Mouse (Mus musculus) kidney, postnatal 0 days (tissue): ENCODE data around the gene Lnpep. TPM values are rescaled to one million over a fixed set of nuclear protein-coding genes. Genes with fewer than 3 reads are reported as not detected.

Experiments used
- ATAC-seq: fragments of 200-750 bp; cut with Nextera tagmentation; replicated peaks from 2 replicates; pipeline ENCODE4 v1.8.0; 2017; ENCODE audit warnings: low read depth, moderate number of reproducible peaks, moderate TSS enrichment, moderate library complexity; ENCODE audit not compliant: low FRiP score
- DNase-seq: peaks from one replicate; pipeline ENCODE4 v3.0.0-alpha.2; 2016; ENCODE audit warnings: low spot score
- H3K27ac ChIP-seq: fragments of 300-500 bp; sonication (generic); 2 replicates; pipeline ENCODE4 v1.5.1; 2014; ENCODE audit warnings: mild to moderate bottlenecking
- H3K27me3 ChIP-seq: fragments of 300-500 bp; sonication (generic); 2 replicates; pipeline ENCODE4 v1.6.1; 2014; ENCODE audit warnings: low read length, mixed read lengths; ENCODE audit not compliant: insufficient read depth
- H3K36me3 ChIP-seq: fragments of 300-500 bp; sonication (generic); 2 replicates; pipeline ENCODE4 v1.6.1; 2014; ENCODE audit warnings: low read length, mixed read lengths; ENCODE audit not compliant: insufficient read depth
- H3K4me1 ChIP-seq: fragments of 300-500 bp; sonication (generic); replicated peaks from 2 replicates; pipeline ENCODE4 v1.6.1; 2014; ENCODE audit warnings: antibody characterized with exemption, low read length, mixed read lengths; ENCODE audit not compliant: insufficient read depth
- H3K4me2 ChIP-seq: fragments of 300-500 bp; sonication (generic); 2 replicates; pipeline ENCODE4 v1.6.1; 2014; ENCODE audit warnings: mild to moderate bottlenecking, low read length, moderate library complexity, mixed read lengths
- H3K4me3 ChIP-seq: fragments of 300-500 bp; sonication (generic); replicated peaks from 2 replicates; pipeline ENCODE4 v1.5.1; 2014; ENCODE audit warnings: low read depth, low read length
- H3K9ac ChIP-seq: fragments of 300-500 bp; sonication (generic); 2 replicates; pipeline ENCODE4 v1.6.1; 2014; ENCODE audit warnings: low read depth, low read length
- H3K9me3 ChIP-seq: fragments of 300-500 bp; sonication (generic); replicated peaks from 2 replicates; pipeline ENCODE4 v1.6.1; 2016; ENCODE audit warnings: low read length, inconsistent platforms, mixed read lengths
- CTCF ChIP-seq: IDR thresholded peaks from 2 replicates; pipeline ENCODE4 v1.5.1; 2016; ENCODE audit warnings: antibody characterized with exemption, low read depth, mild to moderate bottlenecking, moderate library complexity
- WGBS: fragments of 180-500 bp; shearing (Covaris S2); extraction: QIAGEN DNeasy Blood & Tissue Kit; methylation state at CpG from one replicate; pipeline ENCODE4 v1.1.7; 2014; 5-methylcytosine and 5-hydroxymethylcytosine counted together
- polyA plus RNA-seq: library from polyadenylated mRNA; unstranded; fragments of >200 nt; fragmentation: Nextera tagmentation; extraction: Ambion mirVana; gene quantifications from 2 replicates; pipeline ENCODE4 v1.2.1, GENCODE M21; 2015

Gene Lnpep
- polyA plus RNA-seq, 1 experiment from 2014 or later = 6.3 TPM

DNA sequence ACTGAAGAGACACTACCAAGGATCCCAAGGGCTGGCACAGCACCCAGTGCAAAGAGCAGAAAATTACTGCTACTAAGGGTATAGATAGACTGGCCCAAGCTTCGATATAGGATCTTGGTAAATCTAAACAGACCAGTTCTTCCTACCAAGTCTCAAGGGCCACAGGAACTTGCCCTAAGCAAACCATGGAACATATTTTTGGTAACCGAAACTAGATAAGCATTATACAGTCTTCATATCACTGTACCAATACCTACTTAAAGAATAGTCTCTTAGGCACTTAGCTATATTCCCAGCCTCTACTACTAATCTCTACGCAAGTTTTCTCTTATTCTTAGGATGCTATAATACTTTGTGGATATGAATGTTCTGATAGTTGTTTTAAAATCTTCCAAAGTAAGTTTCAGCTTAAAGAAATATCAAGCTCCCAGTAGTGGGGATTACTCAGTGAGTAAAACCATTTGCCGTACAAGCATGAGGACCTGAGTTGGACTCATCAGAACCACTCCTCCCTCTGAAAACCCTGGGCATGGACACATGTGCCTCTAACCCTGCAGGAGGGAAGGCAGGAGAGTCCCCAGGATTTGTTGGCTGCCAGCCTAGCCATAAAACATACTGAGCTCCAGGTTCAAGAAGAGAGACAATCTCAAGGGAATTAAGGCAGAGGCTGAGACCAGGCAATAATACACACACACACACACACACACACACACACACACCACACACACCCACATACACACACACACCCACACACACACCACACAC lies 7.2 kb downstream of the Lnpep start:
- 86% methylated on average over 4 of the region's 4 CpGs for WGBS
- no peaks in the 10 kb centered on the region for H3K36me3 ChIP-seq
- H3K9me3 ChIP-seq = no peaks in the 10 kb centered on the region
- H3K4me1 ChIP-seq = 0 out of 2 replicates have a peak, but pooled peaks cover 3% of the 10 kb centered on the region
- H3K4me2 ChIP-seq = no peak overlapping the region
- DNase-seq (no peak), ATAC-seq (no peak)
- no peak overlapping the region for H3K9ac ChIP-seq
- H3K4me3 ChIP-seq = no peak overlapping the region
- no peaks in the 10 kb centered on the region for H3K27me3 ChIP-seq
- no peak overlapping the region for H3K27ac ChIP-seq
- TF ChIP-seq CTCF = no peak

DNA sequence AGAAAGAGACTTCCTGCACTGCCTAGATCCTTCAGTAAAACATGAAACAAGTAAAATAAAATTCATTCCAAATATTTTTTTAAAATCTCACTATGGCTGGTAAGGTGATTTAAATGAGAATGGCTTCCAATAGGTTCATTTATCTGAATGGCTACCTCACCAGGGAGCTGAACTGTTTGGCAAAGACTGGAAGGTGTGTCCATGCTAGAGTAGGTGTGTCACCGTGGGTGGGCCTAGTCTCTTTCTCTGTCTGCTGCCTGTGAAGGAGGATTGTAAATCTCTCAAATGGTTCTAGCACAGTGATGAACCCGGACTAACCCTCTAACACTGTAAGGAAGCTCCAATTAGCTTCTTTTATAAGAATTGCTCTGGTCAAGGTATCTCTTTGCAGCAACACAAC lies 12.5 kb downstream of the Lnpep start:
- Histone ChIP-seq H3K27ac (no peak overlapping the region), H3K4me3 (no peak overlapping the region), H3K36me3 (no peaks in the 10 kb centered on the region), H3K9ac (no peak overlapping the region), H3K4me1 (no peaks in the 10 kb centered on the region), H3K4me2 (no peak overlapping the region), H3K9me3 (no peaks in the 10 kb centered on the region), H3K27me3 (no peaks in the 10 kb centered on the region)
- DNase-seq (no peak), ATAC-seq (no peak)
- 64% methylated on average over 2 of the region's 2 CpGs for WGBS
- TF ChIP-seq CTCF = no peak

DNA sequence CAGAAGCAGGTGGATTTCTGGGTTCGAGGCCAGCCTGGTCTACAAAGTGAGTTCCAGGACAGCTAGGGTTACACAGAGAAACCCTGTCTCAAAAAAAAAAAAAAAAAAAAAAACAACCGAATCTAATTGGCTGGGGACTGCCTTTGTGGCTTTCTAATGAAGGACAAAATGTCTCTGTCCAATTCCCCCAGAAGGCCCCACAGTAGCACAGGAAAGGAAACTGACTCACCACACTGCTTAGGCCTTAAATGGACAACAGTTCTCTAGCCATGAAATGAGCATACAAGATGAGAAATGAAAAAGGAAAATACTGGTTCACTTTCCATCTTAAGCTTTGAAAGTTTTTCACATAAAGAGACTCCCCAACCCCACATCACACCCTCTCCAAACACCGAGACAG lies 15.3 kb downstream of the Lnpep start:
- DNase-seq (no peak), ATAC-seq (no peak)
- TF ChIP-seq CTCF = no peak
- H3K4me2 ChIP-seq = no peak overlapping the region
- H3K36me3 ChIP-seq = no peaks in the 10 kb centered on the region
- no peak overlapping the region for H3K4me3 ChIP-seq
- H3K9me3 ChIP-seq = no peaks in the 10 kb centered on the region
- no peaks in the 10 kb centered on the region for H3K27me3 ChIP-seq
- 53% methylated on average over 3 of the region's 3 CpGs for WGBS
- no peaks in the 10 kb centered on the region for H3K4me1 ChIP-seq
- H3K9ac ChIP-seq = no peak overlapping the region
- H3K27ac ChIP-seq = no peak overlapping the region

DNA sequence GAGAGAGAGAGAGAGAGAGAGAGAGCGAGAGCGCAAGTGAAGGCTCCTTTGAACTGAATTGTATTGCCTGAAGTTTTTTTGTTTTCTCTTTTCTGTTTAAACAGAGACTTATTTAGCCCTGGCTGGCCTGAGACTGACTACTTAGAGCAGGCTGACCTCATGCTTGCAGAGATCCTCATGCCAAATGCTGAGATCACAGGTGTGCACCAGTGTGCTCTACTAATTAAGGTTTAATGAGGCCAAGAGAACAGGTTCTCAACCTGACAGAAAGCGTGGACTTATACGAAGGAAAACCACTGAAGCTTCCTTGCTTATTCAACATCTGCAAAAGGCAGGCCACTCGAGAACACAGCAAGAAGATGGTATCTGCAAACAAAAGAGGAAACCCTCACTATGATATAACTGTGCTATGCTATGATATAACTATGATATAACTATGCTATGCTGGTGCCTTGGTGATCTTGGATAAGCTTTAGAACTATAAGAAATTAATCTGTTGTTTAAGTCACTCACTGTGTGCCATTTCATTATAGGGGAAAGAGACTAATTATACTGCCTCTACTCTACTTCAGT lies 16.3 kb downstream of the Lnpep start:
- DNase-seq (no peak), ATAC-seq (no peak)
- Histone ChIP-seq H3K9ac (no peak overlapping the region), H3K4me1 (no peaks in the 10 kb centered on the region), H3K4me2 (no peak overlapping the region), H3K9me3 (no peaks in the 10 kb centered on the region), H3K36me3 (no peaks in the 10 kb centered on the region), H3K27ac (no peak overlapping the region), H3K27me3 (no peaks in the 10 kb centered on the region), H3K4me3 (no peak overlapping the region)
- WGBS = 69% methylated on average over 5 of the region's 5 CpGs
- TF ChIP-seq CTCF = no peak

DNA sequence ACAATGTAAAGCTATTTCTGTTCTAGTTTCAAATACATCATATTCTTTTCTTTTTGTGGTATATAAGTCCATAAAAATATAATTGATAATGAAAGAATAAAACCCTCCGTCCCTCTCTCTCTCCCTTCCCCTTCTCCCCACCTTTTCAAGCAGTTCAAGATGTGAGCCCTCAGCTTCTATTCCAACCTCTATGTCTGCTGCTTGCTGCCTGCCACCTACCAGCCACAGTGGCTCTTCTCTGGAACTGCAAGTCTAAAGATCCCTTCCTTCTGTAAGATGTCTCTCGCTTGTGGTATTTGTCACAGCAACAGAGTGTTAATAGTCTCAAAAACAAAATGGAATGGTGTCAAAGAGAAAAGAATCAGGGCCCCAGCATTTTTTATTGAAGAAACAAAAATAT lies 20.3 kb downstream of the Lnpep start:
- TF ChIP-seq CTCF = no peak
- Histone ChIP-seq H3K4me3 (no peak overlapping the region), H3K4me1 (no peaks in the 10 kb centered on the region; the same call in 1 of the 2 replicates), H3K9me3 (no peaks in the 10 kb centered on the region), H3K9ac (no peak overlapping the region), H3K36me3 (no peaks in the 10 kb centered on the region), H3K27ac (no peak overlapping the region), H3K4me2 (no peak overlapping the region), H3K27me3 (no peaks in the 10 kb centered on the region)
- WGBS = 90% methylated on average over 2 of the region's 2 CpGs
- DNase-seq (no peak), ATAC-seq (no peak)

DNA sequence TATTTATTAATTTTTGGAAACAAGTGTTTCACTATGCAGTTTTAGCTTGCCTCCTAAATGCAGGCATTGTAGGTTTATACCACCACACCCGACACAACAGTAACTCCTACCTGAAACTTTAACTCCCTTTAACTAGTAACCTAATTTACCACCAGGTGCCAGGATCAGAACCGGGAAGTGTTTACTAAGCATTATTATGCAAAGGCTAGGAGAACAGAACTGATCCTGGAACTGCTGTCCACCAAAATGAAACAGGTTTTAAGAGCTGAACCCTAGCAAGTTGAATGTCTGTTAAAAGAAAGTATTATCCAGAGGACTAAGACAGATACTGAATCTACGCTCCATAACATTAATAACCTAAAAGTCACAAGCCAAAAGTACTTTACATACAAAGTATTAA lies 21.2 kb downstream of the Lnpep start:
- no peaks in the 10 kb centered on the region for H3K36me3 ChIP-seq
- no peaks in the 10 kb centered on the region for H3K9me3 ChIP-seq
- no peak overlapping the region for H3K9ac ChIP-seq
- 85% methylated on average over 3 of the region's 3 CpGs for WGBS
- DNase-seq = no peak
- no peaks in the 10 kb centered on the region; the same call in 1 of the 2 replicates for H3K4me1 ChIP-seq
- ATAC-seq = no peak
- no peaks in the 10 kb centered on the region for H3K27me3 ChIP-seq
- no peak overlapping the region for H3K4me2 ChIP-seq
- H3K4me3 ChIP-seq = no peak overlapping the region
- no peak for TF ChIP-seq CTCF
- no peak overlapping the region for H3K27ac ChIP-seq

DNA sequence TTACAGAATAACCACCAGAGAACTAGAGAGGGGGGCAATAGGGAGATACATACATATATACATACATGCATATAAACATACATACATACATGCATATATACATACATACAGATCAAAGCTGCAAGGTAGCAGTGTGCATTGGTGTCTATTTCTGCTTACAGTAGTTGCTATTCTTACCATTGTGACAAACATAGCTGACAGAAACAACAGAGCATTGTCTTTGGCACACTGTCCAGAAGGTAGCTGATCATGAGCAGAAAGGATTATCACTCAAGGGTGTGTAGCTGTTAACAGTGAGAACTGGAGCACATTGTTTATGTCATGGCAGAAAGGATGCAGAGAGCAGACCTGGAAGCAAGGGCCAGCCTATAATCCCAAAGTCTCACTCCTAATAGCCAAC lies 22.1 kb downstream of the Lnpep start:
- DNase-seq (no peak), ATAC-seq (no peak)
- no peaks in the 10 kb centered on the region for H3K36me3 ChIP-seq
- H3K9me3 ChIP-seq = no peaks in the 10 kb centered on the region
- H3K4me2 ChIP-seq = no peak overlapping the region
- no peak overlapping the region for H3K9ac ChIP-seq
- no peak for TF ChIP-seq CTCF
- H3K4me1 ChIP-seq = no peaks in the 10 kb centered on the region; the same call in 1 of the 2 replicates
- no peak overlapping the region for H3K27ac ChIP-seq
- H3K4me3 ChIP-seq = no peak overlapping the region
- H3K27me3 ChIP-seq = no peaks in the 10 kb centered on the region
